Mouse (Mus musculus) adrenal gland, postnatal 14 days (tissue): ENCODE data around the gene Gadd45g. TPM values are rescaled to one million over a fixed set of nuclear protein-coding genes. Genes with fewer than 3 reads are reported as not detected.

Experiments
- DNase-seq: peaks from one replicate; pipeline ENCODE4 v3.0.0; 2021; ENCODE audit warnings: mixed read lengths
- total RNA-seq: library from RNA; stranded (reverse); gene quantifications from 2 replicates; pipeline ENCODE4 v1.2.3, GENCODE M21; 2021

Gene Gadd45g
- total RNA-seq, 1 experiment from 2014 or later = 51.7 TPM

DNA sequence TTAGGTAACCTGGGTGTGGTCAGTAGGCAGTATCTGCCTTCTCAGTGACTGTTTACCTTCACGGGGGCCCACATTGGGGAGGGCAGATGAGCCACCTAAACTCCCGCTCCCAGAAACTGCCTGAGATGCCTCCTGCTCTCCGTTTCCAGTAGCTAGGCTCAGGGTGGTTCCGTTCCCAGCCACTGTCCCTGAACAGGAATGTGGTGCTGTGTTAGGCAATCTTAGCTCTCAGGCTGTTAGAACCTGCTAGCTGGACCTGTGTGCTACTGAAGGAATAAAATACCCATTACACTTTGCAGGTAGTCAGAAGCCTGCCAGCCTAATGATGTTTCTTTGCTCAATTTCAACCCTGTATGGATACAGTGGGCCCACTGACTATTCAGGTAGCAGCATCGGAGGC, 37.8 kb downstream of the Gadd45g start:
- DNase-seq = no peak

DNA sequence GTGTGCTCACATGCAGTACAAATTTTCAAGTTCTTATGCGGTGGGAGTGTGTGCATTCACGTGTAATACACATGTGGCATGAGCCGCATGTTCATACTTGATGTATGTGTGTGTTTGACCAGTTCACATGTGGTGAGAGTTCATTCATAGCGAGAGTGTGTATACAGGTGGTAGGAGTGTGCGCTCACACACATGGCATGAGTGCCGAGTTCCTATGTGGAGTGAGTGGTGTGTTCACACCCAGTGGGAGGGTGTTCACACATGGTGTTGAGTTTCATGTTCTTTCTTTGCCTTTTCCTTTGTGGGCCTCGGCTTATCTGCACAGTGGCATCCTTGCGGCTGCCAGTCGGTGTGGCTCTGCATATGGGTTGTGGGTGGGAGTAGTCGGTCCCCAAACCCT, 39.1 kb downstream of the Gadd45g start:
- no peak for DNase-seq

GRCm38 (mm10) chr13:51886085-51886484, 39.6 kb downstream of the Gadd45g start:
- no peak for DNase-seq

- no peak for DNase-seq
Measured at GRCm38 (mm10) chr13:51886723-51887122, 40.2 kb downstream of the Gadd45g start.

DNA sequence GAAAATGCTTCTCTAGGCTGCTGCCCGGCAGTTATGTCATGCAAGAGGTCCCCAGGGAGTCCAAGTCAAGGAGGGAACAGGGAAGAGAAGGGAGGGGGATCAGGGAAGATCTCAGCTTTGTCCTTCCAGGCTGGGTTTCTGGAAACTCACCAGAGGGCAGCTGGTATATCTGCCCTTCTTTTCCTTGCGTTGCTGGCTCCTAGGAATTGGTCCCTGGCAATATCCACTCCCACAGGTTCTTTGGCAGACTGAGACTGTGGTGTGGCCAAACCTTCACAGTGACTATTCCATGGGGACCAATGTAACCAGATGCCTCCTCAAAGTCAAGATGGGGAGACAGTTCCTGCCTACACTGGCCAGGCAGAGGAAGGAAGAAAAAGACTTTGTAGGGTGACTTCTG, 41.9 kb downstream of the Gadd45g start:
- no peak for DNase-seq

DNA sequence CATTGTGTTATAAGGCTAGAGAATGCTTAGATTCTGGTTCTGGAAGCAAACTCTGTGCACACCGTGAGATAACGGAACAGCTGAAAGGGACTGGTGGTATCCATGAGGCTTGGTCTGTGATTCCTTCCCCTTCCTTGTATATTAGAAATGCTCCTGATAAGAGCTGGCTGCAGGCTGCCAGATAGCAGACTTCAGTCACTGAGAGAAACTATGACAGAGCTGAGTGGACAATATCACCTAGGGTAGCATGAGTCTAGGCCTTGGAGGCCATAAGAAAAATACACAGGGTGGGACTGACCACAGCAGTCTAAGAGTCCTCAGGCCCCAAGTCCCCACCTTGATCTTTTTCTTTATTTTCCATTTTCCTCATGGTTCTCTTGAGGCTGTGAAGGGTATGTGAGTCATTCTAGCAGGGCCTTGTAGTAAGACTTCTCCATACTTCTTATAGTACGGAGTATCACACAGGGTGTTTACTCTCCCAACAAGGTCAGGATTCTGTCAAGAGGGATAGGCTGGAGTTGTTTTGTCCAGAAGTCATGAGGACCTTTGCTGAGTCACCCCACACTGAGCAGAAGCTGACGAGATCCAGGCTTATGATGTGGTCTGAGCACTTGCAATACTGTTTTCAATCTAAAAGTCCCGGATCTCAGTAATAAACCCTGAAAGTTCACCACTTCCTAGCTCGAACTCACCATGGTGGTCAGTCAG, 45.5 kb downstream of the Gadd45g start:
- DNase-seq = no peak

- peak; percentile 12 for DNase-seq
Measured at GRCm38 (mm10) chr13:51897579-51897978, 51.1 kb downstream of the Gadd45g start.

Other genes with a start within 250 kb of the Gadd45g start
- gene Cks2, start 201.4 kb upstream of the Gadd45g start, total RNA-seq = 27.0 and 29.6 TPM in 2 replicates
- 20.4 and 24.7 TPM in 2 replicates for gene Secisbp2, start 195.0 kb upstream of the Gadd45g start, total RNA-seq
- 9.5 and 20.0 TPM in 2 replicates for gene Sema4d, start 52.9 kb upstream of the Gadd45g start, total RNA-seq